8 mouse cellular contexts compared by ENCODE assay signal in the genomic region with DNA sequence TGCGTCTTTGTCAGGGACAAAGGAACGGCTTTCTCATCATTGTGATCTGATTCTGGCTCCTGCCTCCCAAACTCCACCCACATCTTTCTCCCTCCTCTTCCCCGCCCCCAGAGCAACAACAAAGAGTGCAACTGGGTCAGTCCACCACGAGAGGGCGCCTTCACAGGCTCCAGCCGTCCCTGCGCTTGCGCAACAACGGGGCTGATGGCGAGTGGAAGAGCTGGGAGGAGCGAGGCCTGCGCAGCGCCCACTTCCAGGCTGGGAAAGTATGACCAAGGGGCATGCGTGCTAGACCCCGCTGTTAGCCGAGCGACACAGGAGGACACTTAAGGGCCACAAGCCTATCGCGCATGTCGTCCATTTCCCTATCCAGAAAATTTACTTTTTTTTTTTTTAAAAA. TPM values are rescaled to one million over a fixed set of nuclear protein-coding genes. Genes with fewer than 3 reads are reported as not detected.
DNase-seq lines count a peak whose midpoint lies in the region; ATAC-seq and TF ChIP-seq lines count a peak whose summit lies in the region.

No protein-coding gene starts in this region.

- H3K4me3 ChIP-seq in erythroblast, embryonic 14.5 days (replicated peaks) = peak overlapping the region; percentile 49
- no peak overlapping the region for H3K4me3 ChIP-seq in heart, embryonic 12.5 days
- H3K4me3 ChIP-seq in kidney, embryonic 16.5 days (ENCODE audit: low read length) = peak overlapping the region; percentile 16

- WGBS in heart, embryonic 12.5 days = under 1% methylated on average over 20 of the region's 20 CpGs
- WGBS in kidney, embryonic 16.5 days = 0% methylated on average over 20 of the region's 20 CpGs

- peak; percentile 99 for TF ChIP-seq CTCF in brain, embryonic 14.5 days (IDR thresholded peaks at IDR 0.05; ENCODE audit: borderline replicate concordance, extremely low read depth, insufficient read depth, insufficient read length)

- peak; percentile 92 for ATAC-seq in heart, embryonic 12.5 days (ENCODE audit: insufficient number of reproducible peaks, low FRiP score)
- ATAC-seq in kidney, embryonic 16.5 days (ENCODE audit: low FRiP score, low TSS enrichment) = peak; percentile 95
- ATAC-seq in monocyte, adult 5-6 weeks (replicated peaks; ENCODE audit: insufficient number of reproducible peaks, low FRiP score, low TSS enrichment, poor library complexity, severe bottlenecking) = peak; percentile 98

- H3K27ac ChIP-seq in heart, embryonic 12.5 days (ENCODE audit: poor library complexity, severe bottlenecking) = no peak overlapping the region
- no peak overlapping the region for H3K27ac ChIP-seq in kidney, embryonic 16.5 days (ENCODE audit: low read length)

- peak; percentile 92 for DNase-seq in CD4-positive helper T cell, adult 2 months (ENCODE audit: low read depth, low spot score)
- peak; percentile 99 for DNase-seq in brain, embryonic 14.5 days (ENCODE audit: low read depth)
- peak; percentile 96 for DNase-seq in liver
- DNase-seq in spleen, postnatal 36 days (ENCODE audit: low spot score in 2 of 2) = peak; percentile 91 to 94

- TF ChIP-seq POLR2A in brain, embryonic 14.5 days (IDR thresholded peaks at IDR 0.05; ENCODE audit: borderline replicate concordance, extremely low read depth, insufficient read depth, insufficient read length, poor library complexity, severe bottlenecking) = peak; percentile 37; the same call in 1 of the 2 replicates

- no peak overlapping the region for H3K9ac ChIP-seq in heart, embryonic 12.5 days
- H3K9ac ChIP-seq in kidney, embryonic 16.5 days (replicated peaks; ENCODE audit: low read length) = peak overlapping the region; percentile 9; the same call in 1 of the 2 replicates

- H3K36me3 ChIP-seq in erythroblast, embryonic 14.5 days (ENCODE audit: control insufficient read depth) = no peaks in the 10 kb centered on the region
- no peaks in the 10 kb centered on the region for H3K36me3 ChIP-seq in heart, embryonic 12.5 days
- no peaks in the 10 kb centered on the region for H3K36me3 ChIP-seq in kidney, embryonic 16.5 days (ENCODE audit: insufficient read depth, low read length)

- peaks cover 35% of the 10 kb centered on the region for H3K4me1 ChIP-seq in erythroblast, embryonic 14.5 days (ENCODE audit: control insufficient read depth)
- H3K4me1 ChIP-seq in heart, embryonic 12.5 days (replicated peaks) = peaks cover 42% of the 10 kb centered on the region
- H3K4me1 ChIP-seq in kidney, embryonic 16.5 days (ENCODE audit: insufficient read depth, low read length) = no peaks in the 10 kb centered on the region

- peak overlapping the region; percentile 50 for H3K4me2 ChIP-seq in heart, embryonic 12.5 days
- H3K4me2 ChIP-seq in kidney, embryonic 16.5 days (replicated peaks; ENCODE audit: low read depth, low read length) = peak overlapping the region; percentile 45

- H3K27me3 ChIP-seq in erythroblast, embryonic 14.5 days (ENCODE audit: control insufficient read depth) = peaks cover 2% of the 10 kb centered on the region; the same call in 1 of the 2 replicates
- no peaks in the 10 kb centered on the region for H3K27me3 ChIP-seq in heart, embryonic 12.5 days (replicated peaks)
- no peaks in the 10 kb centered on the region for H3K27me3 ChIP-seq in kidney, embryonic 16.5 days (ENCODE audit: insufficient read depth, low read length)

- no peaks in the 10 kb centered on the region for H3K9me3 ChIP-seq in erythroblast, embryonic 14.5 days (ENCODE audit: control insufficient read depth, low read length)
- H3K9me3 ChIP-seq in heart, embryonic 12.5 days (replicated peaks) = no peaks in the 10 kb centered on the region
- no peaks in the 10 kb centered on the region for H3K9me3 ChIP-seq in kidney, embryonic 16.5 days (ENCODE audit: low read length)

RNA-seq across cellular contexts. Expression of gene Sgca, which starts 2.8 kb away (rescaled TPM):
- 0.25 and 0.73 TPM in 2 replicates for polyA plus RNA-seq in brain, embryonic 14.5 days (2012; rRNA removed)
- not detected in 2 replicates for polyA plus RNA-seq in erythroblast, embryonic 14.5 days (2012)
- polyA plus RNA-seq in heart, embryonic 12.5 days (2016; fragmentation: Nextera tagmentation; extraction: Ambion mirVana) = 20.6 and 26.6 TPM in 2 replicates
- polyA plus RNA-seq in kidney, embryonic 16.5 days (2015; fragmentation: Nextera tagmentation; extraction: Ambion mirVana) = 0.19 and 0.71 TPM in 2 replicates
- not detected in 3 replicates for total RNA-seq in monocyte, adult 5-6 weeks (2017)

RNA-seq across cellular contexts. Expression of gene Hils1, which starts 11.6 kb away (rescaled TPM):
- polyA plus RNA-seq in brain, embryonic 14.5 days (2012; rRNA removed) = 0.09 TPM in 1 of 2 replicates, not detected in the other
- not detected in 2 replicates for polyA plus RNA-seq in erythroblast, embryonic 14.5 days (2012)
- 0.30 TPM in 1 of 2 replicates, not detected in the other for polyA plus RNA-seq in heart, embryonic 12.5 days (2016; fragmentation: Nextera tagmentation; extraction: Ambion mirVana)
- not detected in 2 replicates for polyA plus RNA-seq in kidney, embryonic 16.5 days (2015; fragmentation: Nextera tagmentation; extraction: Ambion mirVana)
- total RNA-seq in monocyte, adult 5-6 weeks (2017) = 2.5 TPM in 1 of 3 replicates, not detected in the others

RNA-seq across cellular contexts. Expression of gene Ppp1r9b, which starts 11.9 kb away (rescaled TPM):
- 37.9 and 81.2 TPM in 2 replicates for polyA plus RNA-seq in brain, embryonic 14.5 days (2012; rRNA removed)
- 29.1 and 31.4 TPM in 2 replicates for polyA plus RNA-seq in erythroblast, embryonic 14.5 days (2012)
- polyA plus RNA-seq in heart, embryonic 12.5 days (2016; fragmentation: Nextera tagmentation; extraction: Ambion mirVana) = 10.4 and 12.2 TPM in 2 replicates
- 9.9 and 10.7 TPM in 2 replicates for polyA plus RNA-seq in kidney, embryonic 16.5 days (2015; fragmentation: Nextera tagmentation; extraction: Ambion mirVana)
- total RNA-seq in monocyte, adult 5-6 weeks (2017) = 127 to 216 TPM (median 141 TPM) in 3 replicates

RNA-seq across cellular contexts. Expression of gene Samd14, which starts 30.7 kb away (rescaled TPM):
- polyA plus RNA-seq in brain, embryonic 14.5 days (2012; rRNA removed) = 141 and 186 TPM in 2 replicates
- polyA plus RNA-seq in erythroblast, embryonic 14.5 days (2012) = 123 and 135 TPM in 2 replicates
- polyA plus RNA-seq in heart, embryonic 12.5 days (2016; fragmentation: Nextera tagmentation; extraction: Ambion mirVana) = 14.8 and 16.5 TPM in 2 replicates
- 19.2 and 21.2 TPM in 2 replicates for polyA plus RNA-seq in kidney, embryonic 16.5 days (2015; fragmentation: Nextera tagmentation; extraction: Ambion mirVana)
- total RNA-seq in monocyte, adult 5-6 weeks (2017) = 0.38 to 1.5 TPM in 2 of 3 replicates, not detected in the other

RNA-seq across cellular contexts. Expression of gene Col1a1, which starts 42.9 kb away (rescaled TPM):
- 44.1 and 192 TPM in 2 replicates for polyA plus RNA-seq in brain, embryonic 14.5 days (2012; rRNA removed)
- polyA plus RNA-seq in erythroblast, embryonic 14.5 days (2012) = 0.01 TPM in 2 replicates
- 404 and 446 TPM in 2 replicates for polyA plus RNA-seq in heart, embryonic 12.5 days (2016; fragmentation: Nextera tagmentation; extraction: Ambion mirVana)
- polyA plus RNA-seq in kidney, embryonic 16.5 days (2015; fragmentation: Nextera tagmentation; extraction: Ambion mirVana) = 869 and 941 TPM in 2 replicates
- total RNA-seq in monocyte, adult 5-6 weeks (2017) = not detected in 3 replicates

Comparison
In these comparisons a context has a peak if more than half of its experiments do, and no peak if none do; other contexts are left out.
1. RNA of gene Sgca, which starts 2.8 kb away (polyA plus RNA-seq): 20.6 to 26.6 TPM in heart, embryonic 12.5 days; 0.19 to 0.71 TPM in kidney, embryonic 16.5 days, 0.25 to 0.73 TPM in brain, embryonic 14.5 days and not detected in erythroblast, embryonic 14.5 days; every median in the first group is over 10 times any median in the second.
2. Peak in every context shown above with its lines, with median percentiles within 50 percentile points of each other: DNase-seq and ATAC-seq.